Mouse (Mus musculus) embryonic facial prominence, embryonic 11.5 days (tissue): Measurements from ENCODE around the gene Chmp1a. TPM values are rescaled to one million over a fixed set of nuclear protein-coding genes. Genes with fewer than 3 reads are reported as not detected.

Source experiments
- ATAC-seq: fragments of 200-750 bp; cut with Nextera tagmentation; replicated peaks from 2 replicates; pipeline ENCODE4 v1.8.0; 2017; ENCODE audit warnings: low read depth; ENCODE audit not compliant: insufficient number of reproducible peaks, low FRiP score, low TSS enrichment
- DNase-seq: peaks from one replicate; pipeline ENCODE4 v3.0.0-alpha.2; 2015; ENCODE audit warnings: low spot score
- H3K27ac ChIP-seq: fragments of 300-500 bp; sonication (generic); replicated peaks from 2 replicates; pipeline ENCODE4 v1.5.1; 2014; ENCODE audit warnings: mild to moderate bottlenecking, low read depth, low read length, control low read depth
- H3K27me3 ChIP-seq: fragments of 300-500 bp; sonication (generic); 2 replicates; pipeline ENCODE4 v1.6.1; 2014; ENCODE audit warnings: mild to moderate bottlenecking, low read length, moderate library complexity, mixed read lengths; ENCODE audit not compliant: control insufficient read depth, insufficient read depth
- H3K36me3 ChIP-seq: fragments of 300-500 bp; sonication (generic); replicated peaks from 2 replicates; pipeline ENCODE4 v1.6.1; 2014; ENCODE audit warnings: low read depth, mild to moderate bottlenecking, low read length, moderate library complexity, mixed read lengths; ENCODE audit not compliant: control insufficient read depth, insufficient read depth
- H3K4me1 ChIP-seq: fragments of 300-500 bp; sonication (generic); 2 replicates; pipeline ENCODE4 v1.6.1; 2014; ENCODE audit warnings: low read length, mixed read lengths; ENCODE audit not compliant: control insufficient read depth, insufficient read depth
- H3K4me2 ChIP-seq: fragments of 300-500 bp; sonication (generic); 2 replicates; pipeline ENCODE4 v1.6.1; 2014; ENCODE audit warnings: low read depth, mild to moderate bottlenecking, control low read depth, low read length, moderate library complexity
- H3K4me3 ChIP-seq: fragments of 300-500 bp; sonication (generic); 2 replicates; pipeline ENCODE4 v1.5.1; 2014; ENCODE audit warnings: low read depth, low read length, control low read depth
- H3K9ac ChIP-seq: fragments of 300-500 bp; sonication (generic); replicated peaks from 2 replicates; pipeline ENCODE4 v1.6.1; 2014; ENCODE audit warnings: mild to moderate bottlenecking, control low read depth, low read length
- H3K9me3 ChIP-seq: fragments of 300-500 bp; sonication (generic); replicated peaks from 2 replicates; pipeline ENCODE4 v1.6.1; 2016; ENCODE audit warnings: mild to moderate bottlenecking, low read length, inconsistent platforms, mixed read lengths; ENCODE audit not compliant: control insufficient read depth
- WGBS: fragments of 180-500 bp; shearing (Covaris S2); extraction: QIAGEN DNeasy Blood & Tissue Kit; methylation state at CpG from one replicate; pipeline ENCODE4 v1.1.7; 2014; 5-methylcytosine and 5-hydroxymethylcytosine counted together
- polyA plus RNA-seq: library from polyadenylated mRNA; unstranded; fragments of >200 nt; fragmentation: Nextera tagmentation; extraction: Ambion mirVana; gene quantifications from 2 replicates; pipeline ENCODE4 v1.2.1, GENCODE M21; 2014

The Chmp1a gene
- polyA plus RNA-seq, 1 experiment from 2014 or later = 91.0 TPM

GRCm38 (mm10) chr8:123224278-123225266 lies 12.0 kb upstream of the Chmp1a start, which contains the start of gene Cdk10:
Gene Cdk10 (plus strand): TSS chr8:123224842.
- Histone ChIP-seq H3K27ac (peak within 1 kb of the TSS; percentile 67; the same call in 1 of the 2 replicates), H3K4me3 (peak within 1 kb of the TSS; percentile 90), H3K9ac (peak within 1 kb of the TSS; percentile 89), H3K36me3 (no peaks in the 10 kb centered on the region), H3K27me3 (no peaks in the 10 kb centered on the region), H3K9me3 (no peaks in the 10 kb centered on the region), H3K4me2 (peak within 1 kb of the TSS; percentile 92), H3K4me1 (no peaks in the 10 kb centered on the region)
- whole genome bisulfite sequencing = 3% methylated on average over 59 of the region's 59 CpGs
- DNase-seq (peak; percentile 97), ATAC-seq (peak; percentile 82)

GRCm38 (mm10) chr8:123220917-123221316 lies 8.4 kb upstream of the Chmp1a start:
- Histone ChIP-seq H3K4me3 (no peak overlapping the region), H3K27ac (no peak overlapping the region), H3K36me3 (no peaks in the 10 kb centered on the region), H3K4me1 (no peaks in the 10 kb centered on the region), H3K27me3 (no peaks in the 10 kb centered on the region), H3K4me2 (no peak overlapping the region), H3K9me3 (no peaks in the 10 kb centered on the region), H3K9ac (no peak overlapping the region)
- 97% methylated on average over 1 of the region's 1 CpGs for WGBS
- DNase-seq (no peak), ATAC-seq (no peak)

GRCm38 (mm10) chr8:123215430-123215829 lies 2.9 kb upstream of the Chmp1a start:
- Histone ChIP-seq H3K9ac (no peak overlapping the region), H3K4me3 (no peak overlapping the region), H3K9me3 (no peaks in the 10 kb centered on the region), H3K27ac (no peak overlapping the region), H3K4me2 (no peak overlapping the region), H3K36me3 (no peaks in the 10 kb centered on the region), H3K27me3 (no peaks in the 10 kb centered on the region), H3K4me1 (no peaks in the 10 kb centered on the region)
- ATAC-seq = no peak
- no peak for DNase-seq
- 66% methylated on average over 3 of the region's 3 CpGs for WGBS

- WGBS = 21% methylated on average over 22 of the region's 22 CpGs
- Histone ChIP-seq H3K36me3 (peaks cover 2% of the 10 kb centered on the region; the same call in 1 of the 2 replicates), H3K27me3 (no peaks in the 10 kb centered on the region), H3K4me3 (peak overlapping the region; percentile 93), H3K27ac (no peak overlapping the region), H3K9ac (peak overlapping the region; percentile 27), H3K9me3 (no peaks in the 10 kb centered on the region), H3K4me1 (no peaks in the 10 kb centered on the region), H3K4me2 (peak overlapping the region; percentile 74)
- ATAC-seq (no peak), DNase-seq (no peak)
Observed at GRCm38 (mm10) chr8:123213118-123213772, 682 bp upstream of the Chmp1a start.

- no peaks in the 10 kb centered on the region for H3K27me3 ChIP-seq
- no peaks in the 10 kb centered on the region for H3K4me1 ChIP-seq
- no peak overlapping the region for H3K27ac ChIP-seq
- no peak for DNase-seq
- H3K9ac ChIP-seq = peak overlapping the region; percentile 90
- peak overlapping the region; percentile 93 for H3K4me3 ChIP-seq
- WGBS = 50% methylated on average over 10 of the region's 10 CpGs
- ATAC-seq = no peak
- no peaks in the 10 kb centered on the region for H3K9me3 ChIP-seq
- H3K4me2 ChIP-seq = peak overlapping the region; percentile 74
- peaks cover 5% of the 10 kb centered on the region for H3K36me3 ChIP-seq
Observed at GRCm38 (mm10) chr8:123211876-123212275, 687 bp downstream of the Chmp1a start.

GRCm38 (mm10) chr8:123203571-123203970 lies 9.0 kb downstream of the Chmp1a start:
- ATAC-seq (no peak), DNase-seq (no peak)
- H3K9me3 ChIP-seq = no peaks in the 10 kb centered on the region
- H3K27me3 ChIP-seq = no peaks in the 10 kb centered on the region
- WGBS = 87% methylated on average over 3 of the region's 3 CpGs
- no peak overlapping the region for H3K27ac ChIP-seq
- no peaks in the 10 kb centered on the region for H3K4me1 ChIP-seq
- H3K36me3 ChIP-seq = peaks cover 7% of the 10 kb centered on the region
- H3K4me2 ChIP-seq = no peak overlapping the region
- no peak overlapping the region for H3K4me3 ChIP-seq
- H3K9ac ChIP-seq = no peak overlapping the region

GRCm38 (mm10) chr8:123202288-123202687 lies 10.3 kb downstream of the Chmp1a start:
- Histone ChIP-seq H3K9ac (no peak overlapping the region), H3K27ac (no peak overlapping the region), H3K4me1 (no peaks in the 10 kb centered on the region), H3K9me3 (no peaks in the 10 kb centered on the region), H3K27me3 (no peaks in the 10 kb centered on the region), H3K36me3 (peaks cover 5% of the 10 kb centered on the region), H3K4me2 (no peak overlapping the region), H3K4me3 (no peak overlapping the region)
- WGBS = 31% methylated on average over 5 of the region's 5 CpGs
- DNase-seq (peak; percentile 92), ATAC-seq (no peak)

GRCm38 (mm10) chr8:123199864-123200263 lies 12.7 kb downstream of the Chmp1a start:
- 73% methylated on average over 14 of the region's 14 CpGs for WGBS
- Histone ChIP-seq H3K36me3 (no peaks in the 10 kb centered on the region), H3K27ac (no peak overlapping the region), H3K4me2 (no peak overlapping the region), H3K9me3 (no peaks in the 10 kb centered on the region), H3K27me3 (no peaks in the 10 kb centered on the region), H3K4me3 (no peak overlapping the region), H3K9ac (no peak overlapping the region), H3K4me1 (no peaks in the 10 kb centered on the region)
- no peak for ATAC-seq
- no peak for DNase-seq
